Mouse (Mus musculus) cerebellum, postnatal 10 days (tissue): ENCODE measurements at regions not wholly inside any gene's neighbourhood (a gene's known extent, or its start where the extent isn't known, plus 50 kb on each side); places are given as distances from the start of the nearest gene placed in this dataset.
"Not testable (repeated sequence)": the region's sequence is repeated elsewhere in the genome, so short reads cannot be mapped to it uniquely, and the experiment has no call there.

Source experiments
- DNase-seq, 2 experiments: peaks; one replicate each; pipeline ENCODE4 v3.0.0; 2021; ENCODE audit warnings: mixed read lengths in 2 of 2

- not testable (repeated sequence) for DNase-seq
Measured at GRCm38 (mm10) chr12:113597163-113597562, 53.5 kb downstream of the Adam6a start.

DNA sequence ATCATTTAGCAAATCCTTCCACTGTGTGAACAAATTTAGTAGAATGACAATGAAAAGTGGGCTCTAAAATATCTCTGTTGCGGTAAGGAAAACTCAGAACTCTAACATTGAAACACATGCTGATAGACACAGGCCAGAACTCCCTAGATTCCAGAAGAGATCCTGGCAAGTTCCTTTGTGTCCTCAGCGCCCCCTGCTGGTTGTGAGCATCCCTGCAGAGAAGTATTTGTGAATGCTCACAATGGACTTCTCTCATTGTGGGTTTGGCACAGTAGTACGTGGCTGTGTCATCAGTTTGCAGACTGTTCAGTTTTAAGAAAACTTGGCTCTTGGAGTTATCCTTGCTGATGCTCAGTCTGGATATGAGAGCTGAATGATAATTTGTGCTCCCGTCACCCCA is 67.2 kb downstream of the Adam6a start:
- DNase-seq: peak; percentile 15 to 22

DNA sequence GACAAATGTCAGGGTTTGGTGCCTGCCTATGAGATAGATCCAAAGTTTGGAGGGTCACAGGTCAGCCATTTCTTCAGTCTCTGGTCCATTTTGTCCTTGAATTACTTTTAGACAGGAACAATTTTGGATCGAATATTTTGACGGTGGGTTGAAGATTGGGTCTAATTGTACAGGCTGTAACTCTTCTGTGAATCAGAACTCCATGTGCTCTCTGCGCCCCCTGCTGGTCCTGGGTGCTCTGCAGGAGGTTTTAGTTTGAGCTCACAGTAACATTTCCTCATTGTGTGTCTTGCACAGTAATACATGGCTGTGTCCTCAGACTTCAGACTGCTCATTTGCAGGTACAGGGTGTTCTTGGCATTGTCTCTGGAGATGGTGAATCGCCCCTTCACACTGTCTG is 81.5 kb downstream of the Adam6a start:
- not testable (repeated sequence) for DNase-seq

- not testable (repeated sequence) for DNase-seq
Measured at GRCm38 (mm10) chr12:113630803-113631202, 87.1 kb downstream of the Adam6a start.
